Mouse (Mus musculus): Measurements from ENCODE around the gene Wap.

Wap gene

GRCm38 (mm10) chr11:6597523-6597922 is 40.9 kb downstream of the Wap start:
- DNase-seq (ENCODE audit: low spot score), result no peak

GRCm38 (mm10) chr11:6596616-6597015 is 41.8 kb downstream of the Wap start:
- DNase-seq (ENCODE audit: low spot score), result no peak

- no peak for DNase-seq (ENCODE audit: low spot score)
Observed at GRCm38 (mm10) chr11:6596205-6596604, 42.2 kb downstream of the Wap start.

GRCm38 (mm10) chr11:6595339-6595738 is 43.1 kb downstream of the Wap start:
- DNase-seq (ENCODE audit: low spot score), result no peak

- no peak for DNase-seq (ENCODE audit: low spot score)
Observed at GRCm38 (mm10) chr11:6594845-6595244, 43.6 kb downstream of the Wap start.

- no peak for DNase-seq (ENCODE audit: low spot score)
Observed at GRCm38 (mm10) chr11:6593406-6593805, 45.0 kb downstream of the Wap start.

- no peak for DNase-seq (ENCODE audit: low spot score)
Observed at GRCm38 (mm10) chr11:6590933-6591675, 47.3 kb downstream of the Wap start.

- DNase-seq (ENCODE audit: low spot score), result no peak
Observed at GRCm38 (mm10) chr11:6589838-6590237, 48.6 kb downstream of the Wap start.

GRCm38 (mm10) chr11:6588295-6588694 is 50.1 kb downstream of the Wap start:
- no peak for DNase-seq (ENCODE audit: low spot score)

GRCm38 (mm10) chr11:6587249-6587940 is 51.0 kb downstream of the Wap start:
- no peak for DNase-seq (ENCODE audit: low spot score)

GRCm38 (mm10) chr11:6586660-6587059 is 51.8 kb downstream of the Wap start:
- DNase-seq (ENCODE audit: low spot score), result no peak

- DNase-seq (ENCODE audit: low spot score), result no peak
Observed at GRCm38 (mm10) chr11:6585748-6586147, 52.7 kb downstream of the Wap start.
